Mouse (Mus musculus) hindbrain, postnatal 0 days (tissue): Measurements from ENCODE around the gene Ocrl. TPM values are rescaled to one million over a fixed set of nuclear protein-coding genes. Genes with fewer than 3 reads are reported as not detected.

Experiments
- ATAC-seq: fragments of 200-750 bp; cut with Nextera tagmentation; 2 replicates; pipeline ENCODE4 v1.8.0; 2017; ENCODE audit warnings: mild to moderate bottlenecking, moderate TSS enrichment, moderate library complexity
- DNase-seq: peaks from one replicate; pipeline ENCODE4 v3.0.0-alpha.2; 2015; ENCODE audit warnings: low spot score
- H3K27ac ChIP-seq: fragments of 300-500 bp; sonication (generic); 2 replicates; pipeline ENCODE4 v1.5.1; 2014; ENCODE audit warnings: mild to moderate bottlenecking
- H3K27me3 ChIP-seq: fragments of 300-500 bp; sonication (generic); 2 replicates; pipeline ENCODE4 v1.6.1; 2014; ENCODE audit warnings: low read length, mixed read lengths; ENCODE audit not compliant: insufficient read depth
- H3K36me3 ChIP-seq: fragments of 300-500 bp; sonication (generic); 2 replicates; pipeline ENCODE4 v1.6.1; 2014; ENCODE audit warnings: low read length, mixed read lengths; ENCODE audit not compliant: insufficient read depth
- H3K4me1 ChIP-seq: fragments of 300-500 bp; sonication (generic); 2 replicates; pipeline ENCODE4 v1.6.1; 2014; ENCODE audit warnings: antibody characterized with exemption, low read length, mixed read lengths; ENCODE audit not compliant: insufficient read depth
- H3K4me2 ChIP-seq: fragments of 300-500 bp; sonication (generic); 2 replicates; pipeline ENCODE4 v1.6.1; 2014; ENCODE audit warnings: low read depth, mild to moderate bottlenecking, low read length, moderate library complexity, mixed read lengths
- H3K4me3 ChIP-seq: fragments of 300-500 bp; sonication (generic); 2 replicates; pipeline ENCODE4 v1.5.1; 2014; ENCODE audit warnings: low read length
- H3K9ac ChIP-seq: fragments of 300-500 bp; sonication (generic); replicated peaks from 2 replicates; pipeline ENCODE4 v1.6.1; 2014; ENCODE audit warnings: mild to moderate bottlenecking, low read length, moderate library complexity, mixed read lengths
- H3K9me3 ChIP-seq: fragments of 300-500 bp; sonication (generic); 2 replicates; pipeline ENCODE4 v1.6.1; 2016; ENCODE audit warnings: low read length, mixed read lengths
- CTCF ChIP-seq: IDR thresholded peaks from 2 replicates; pipeline ENCODE4 v1.5.1; 2016; ENCODE audit warnings: antibody characterized with exemption, control low read depth, low read depth
- WGBS: fragments of 180-500 bp; shearing (Covaris S2); extraction: QIAGEN DNeasy Blood & Tissue Kit; methylation state at CpG from one replicate; pipeline ENCODE4 v1.1.7; 2014; 5-methylcytosine and 5-hydroxymethylcytosine counted together
- polyA plus RNA-seq: library from polyadenylated mRNA; unstranded; fragments of >200 nt; fragmentation: Nextera tagmentation; extraction: Ambion mirVana; gene quantifications from 2 replicates; pipeline ENCODE4 v1.2.1, GENCODE M21; 2015
- total RNA-seq: library from RNA; depleted of rRNA; stranded (reverse); fragments of >200 nt; gene quantifications from 2 replicates; pipeline ENCODE4 v1.2.3, GENCODE M21; 2014

The Ocrl gene
- total and polyA plus RNA-seq, 2 experiments from 2014 or later = 25.2 to 33.9 TPM

GRCm38 (mm10) chrX:47971366-47972128, 59.4 kb downstream of the Ocrl start:
- DNase-seq = no peak
- TF ChIP-seq CTCF = no peak
- Histone ChIP-seq H3K4me1 (no peaks in the 10 kb centered on the region), H3K27ac (no peak overlapping the region), H3K4me2 (no peak overlapping the region), H3K9me3 (no peaks in the 10 kb centered on the region), H3K27me3 (no peaks in the 10 kb centered on the region), H3K4me3 (no peak overlapping the region), H3K36me3 (no peaks in the 10 kb centered on the region), H3K9ac (no peak overlapping the region)
- 64% methylated on average over 10 of the region's 10 CpGs for WGBS
- no peak for ATAC-seq

- ATAC-seq (no peak), DNase-seq (no peak)
- no peak overlapping the region for H3K4me2 ChIP-seq
- H3K27me3 ChIP-seq = no peaks in the 10 kb centered on the region
- no peak overlapping the region for H3K4me3 ChIP-seq
- H3K9me3 ChIP-seq = no peaks in the 10 kb centered on the region
- WGBS = 79% methylated on average over 4 of the region's 4 CpGs
- no peak overlapping the region for H3K9ac ChIP-seq
- no peaks in the 10 kb centered on the region for H3K4me1 ChIP-seq
- no peak overlapping the region for H3K27ac ChIP-seq
- TF ChIP-seq CTCF = no peak
- H3K36me3 ChIP-seq = no peaks in the 10 kb centered on the region
These were observed 64.4 kb downstream of the Ocrl start for GRCm38 (mm10) chrX:47976551-47976950.

GRCm38 (mm10) chrX:47977078-47977477, 64.9 kb downstream of the Ocrl start:
- Histone ChIP-seq H3K4me3 (no peak overlapping the region), H3K27ac (no peak overlapping the region), H3K4me2 (no peak overlapping the region), H3K9ac (no peak overlapping the region), H3K9me3 (no peaks in the 10 kb centered on the region), H3K36me3 (no peaks in the 10 kb centered on the region), H3K4me1 (no peaks in the 10 kb centered on the region), H3K27me3 (no peaks in the 10 kb centered on the region)
- 94% methylated on average over 5 of the region's 5 CpGs for WGBS
- TF ChIP-seq CTCF = no peak
- DNase-seq = no peak
- ATAC-seq = no peak

- peak; percentile 76 for TF ChIP-seq CTCF
- DNase-seq (peak; percentile 81), ATAC-seq (0 out of 2 replicates have a peak, but pooled peaks have one; percentile 38)
- H3K27ac ChIP-seq = no peak overlapping the region
- H3K9ac ChIP-seq = peak overlapping the region; percentile 21; the same call in 1 of the 2 replicates
- no peaks in the 10 kb centered on the region for H3K4me1 ChIP-seq
- H3K36me3 ChIP-seq = no peaks in the 10 kb centered on the region
- H3K27me3 ChIP-seq = no peaks in the 10 kb centered on the region
- H3K4me2 ChIP-seq = peak overlapping the region; percentile 43
- H3K4me3 ChIP-seq = peak overlapping the region; percentile 23
- no peaks in the 10 kb centered on the region for H3K9me3 ChIP-seq
- 16% methylated on average over 19 of the region's 19 CpGs for WGBS
These were observed 72.9 kb downstream of the Ocrl start for GRCm38 (mm10) chrX:47985000-47985619.

- WGBS = 80% methylated on average over 8 of the region's 8 CpGs
- Histone ChIP-seq H3K4me1 (no peaks in the 10 kb centered on the region), H3K4me3 (no peak overlapping the region), H3K4me2 (no peak overlapping the region), H3K36me3 (no peaks in the 10 kb centered on the region), H3K9ac (no peak overlapping the region), H3K9me3 (no peaks in the 10 kb centered on the region), H3K27me3 (no peaks in the 10 kb centered on the region), H3K27ac (no peak overlapping the region)
- no peak for TF ChIP-seq CTCF
- DNase-seq (no peak), ATAC-seq (no peak)
These were observed 75.8 kb downstream of the Ocrl start for GRCm38 (mm10) chrX:47988024-47988423.

- Histone ChIP-seq H3K27me3 (no peaks in the 10 kb centered on the region), H3K4me3 (no peak overlapping the region), H3K27ac (no peak overlapping the region), H3K36me3 (no peaks in the 10 kb centered on the region), H3K9ac (no peak overlapping the region), H3K9me3 (no peaks in the 10 kb centered on the region), H3K4me2 (0 out of 2 replicates have a peak overlapping the region, but pooled peaks have one; percentile 13), H3K4me1 (no peaks in the 10 kb centered on the region)
- DNase-seq (peak; percentile 78), ATAC-seq (peak; percentile 64; the same call in 1 of the 2 replicates)
- WGBS = 28% methylated on average over 8 of the region's 8 CpGs
- TF ChIP-seq CTCF = peak; percentile 83
These were observed 80.4 kb downstream of the Ocrl start for GRCm38 (mm10) chrX:47992606-47993005.

GRCm38 (mm10) chrX:47998412-47998811, 86.2 kb downstream of the Ocrl start:
- no peak overlapping the region for H3K4me2 ChIP-seq
- WGBS = 87% methylated on average over 8 of the region's 8 CpGs
- no peak overlapping the region for H3K4me3 ChIP-seq
- H3K36me3 ChIP-seq = no peaks in the 10 kb centered on the region
- TF ChIP-seq CTCF = no peak
- H3K27ac ChIP-seq = no peak overlapping the region
- no peaks in the 10 kb centered on the region for H3K4me1 ChIP-seq
- H3K9me3 ChIP-seq = no peaks in the 10 kb centered on the region
- ATAC-seq = no peak
- DNase-seq = no peak
- H3K9ac ChIP-seq = no peak overlapping the region
- no peaks in the 10 kb centered on the region for H3K27me3 ChIP-seq
